Mouse (Mus musculus) bone marrow, adult 2 months (tissue): ENCODE data around the gene Pkn1. TPM values are rescaled to one million over a fixed set of nuclear protein-coding genes. Genes with fewer than 3 reads are reported as not detected.

Source experiments
- H3K27ac ChIP-seq: fragments of 200-500 bp; 2 replicates; pipeline ENCODE4 v1.5.1; 2012; ENCODE audit warnings: low read depth, mild to moderate bottlenecking, control low read depth, inconsistent platforms, low read length; ENCODE audit not compliant: control insufficient read depth, poor library complexity, insufficient read depth
- H3K4me1 ChIP-seq: fragments of 200-500 bp; 2 replicates; pipeline ENCODE4 v1.6.1; 2011; ENCODE audit warnings: low read length; ENCODE audit not compliant: control insufficient read depth, insufficient read depth
- H3K4me3 ChIP-seq: fragments of 200-500 bp; replicated peaks from 2 replicates; pipeline ENCODE3; 2011; ENCODE audit warnings: mild to moderate bottlenecking, low read depth, low read length, control low read depth; ENCODE audit not compliant: control insufficient read depth
- CTCF ChIP-seq: fragments of 200-500 bp; IDR thresholded peaks from 2 replicates; pipeline ENCODE4 v1.5.1; 2011; ENCODE audit warnings: low read length, control low read depth; ENCODE audit not compliant: control insufficient read depth, insufficient read depth
- POLR2A ChIP-seq: fragments of 200-500 bp; IDR thresholded peaks from 2 replicates; pipeline ENCODE4 v1.6.1; 2011; ENCODE audit warnings: low read depth, mild to moderate bottlenecking, control low read depth, low read length, borderline replicate concordance; ENCODE audit not compliant: control insufficient read depth
- WGBS: fragments of 180-500 bp; shearing (Covaris S2); methylation state at CpG from one replicate; pipeline ENCODE4 v1.1.7; 2018; 5-methylcytosine and 5-hydroxymethylcytosine counted together
- polyA plus RNA-seq: library from polyadenylated mRNA; stranded (reverse); fragments of >200 nt; gene quantifications from 2 replicates; pipeline ENCODE4 v1.2.4, GENCODE M21; 2011; ENCODE audit warnings: low replicate concordance; ENCODE audit not compliant: missing spikeins, insufficient read depth, insufficient read length

The Pkn1 gene
- polyA plus RNA-seq, 1 experiment = 94.3 TPM

- H3K4me1 ChIP-seq = no peaks in the 10 kb centered on the region
- H3K4me3 ChIP-seq = no peak overlapping the region
- 51% methylated on average over 6 of the region's 6 CpGs for WGBS
- H3K27ac ChIP-seq = no peak overlapping the region
- no peak for TF ChIP-seq POLR2A
- no peak for TF ChIP-seq CTCF
Observed at GRCm38 (mm10) chr8:83681099-83681498, 17.9 kb downstream of the Pkn1 start.

- H3K27ac ChIP-seq = no peak overlapping the region
- 60% methylated on average over 5 of the region's 5 CpGs for WGBS
- TF ChIP-seq POLR2A (no peak), CTCF (no peak)
- no peaks in the 10 kb centered on the region for H3K4me1 ChIP-seq
- no peak overlapping the region for H3K4me3 ChIP-seq
Observed at GRCm38 (mm10) chr8:83680603-83681002, 18.4 kb downstream of the Pkn1 start.

- WGBS = 88% methylated on average over 12 of the region's 12 CpGs
- no peaks in the 10 kb centered on the region for H3K4me1 ChIP-seq
- no peak overlapping the region for H3K27ac ChIP-seq
- TF ChIP-seq CTCF (no peak), POLR2A (no peak)
- no peak overlapping the region for H3K4me3 ChIP-seq
Observed at GRCm38 (mm10) chr8:83679866-83680265, 19.1 kb downstream of the Pkn1 start.

- Histone ChIP-seq H3K27ac (no peak overlapping the region), H3K4me1 (no peaks in the 10 kb centered on the region), H3K4me3 (no peak overlapping the region)
- 91% methylated on average over 5 of the region's 5 CpGs for WGBS
- TF ChIP-seq POLR2A (no peak), CTCF (no peak)
Observed at GRCm38 (mm10) chr8:83674497-83674896, 24.5 kb downstream of the Pkn1 start.

- no peak overlapping the region for H3K27ac ChIP-seq
- no peak overlapping the region for H3K4me3 ChIP-seq
- WGBS = 80% methylated on average over 5 of the region's 5 CpGs
- H3K4me1 ChIP-seq = no peaks in the 10 kb centered on the region
- TF ChIP-seq CTCF (no peak), POLR2A (no peak)
Observed at GRCm38 (mm10) chr8:83672936-83673335, 26.0 kb downstream of the Pkn1 start.

- 82% methylated on average over 16 of the region's 16 CpGs for WGBS
- Histone ChIP-seq H3K4me3 (no peak overlapping the region), H3K27ac (no peak overlapping the region), H3K4me1 (no peaks in the 10 kb centered on the region)
- TF ChIP-seq POLR2A = no peak
- TF ChIP-seq CTCF = no peak
Observed at GRCm38 (mm10) chr8:83669013-83669412, 30.0 kb downstream of the Pkn1 start.

- no peaks in the 10 kb centered on the region for H3K4me1 ChIP-seq
- TF ChIP-seq CTCF (peak; percentile 64; the same call in 1 of the 2 replicates), POLR2A (peak; percentile 5; the same call in 1 of the 2 replicates)
- H3K4me3 ChIP-seq = no peak overlapping the region
- 47% methylated on average over 80 of the region's 80 CpGs for WGBS
- H3K27ac ChIP-seq = peak overlapping the region; percentile 6; the same call in 1 of the 2 replicates
Observed at GRCm38 (mm10) chr8:83668010-83668916, 30.7 kb downstream of the Pkn1 start.

GRCm38 (mm10) chr8:83667526-83667925, 31.5 kb downstream of the Pkn1 start:
- Histone ChIP-seq H3K27ac (no peak overlapping the region; the same call in 1 of the 2 replicates), H3K4me3 (no peak overlapping the region), H3K4me1 (peaks cover under 1% of the 10 kb centered on the region; the same call in 1 of the 2 replicates)
- TF ChIP-seq CTCF = no peak
- no peak for TF ChIP-seq POLR2A
- WGBS = 83% methylated on average over 10 of the region's 10 CpGs
